Mouse (Mus musculus) heart, embryonic 16.5 days (tissue): Measurements from ENCODE around the gene Car3. TPM values are rescaled to one million over a fixed set of nuclear protein-coding genes. Genes with fewer than 3 reads are reported as not detected.

Source experiments
- ATAC-seq: fragments of 200-750 bp; cut with Nextera tagmentation; replicated peaks from 2 replicates; pipeline ENCODE4 v1.8.0; 2017; ENCODE audit warnings: moderate number of reproducible peaks; ENCODE audit not compliant: insufficient read depth, low FRiP score; ENCODE audit errors: extremely low read depth
- H3K27ac ChIP-seq: fragments of 300-500 bp; sonication (generic); 2 replicates; pipeline ENCODE4 v1.5.1; 2014; ENCODE audit warnings: mild to moderate bottlenecking, low read length, control low read depth, moderate library complexity
- H3K27me3 ChIP-seq: fragments of 300-500 bp; sonication (generic); 2 replicates; pipeline ENCODE4 v1.6.1; 2014; ENCODE audit warnings: low read length, mixed read lengths; ENCODE audit not compliant: control insufficient read depth, insufficient read depth
- H3K36me3 ChIP-seq: fragments of 300-500 bp; sonication (generic); 2 replicates; pipeline ENCODE4 v1.6.1; 2014; ENCODE audit not compliant: control insufficient read depth, insufficient read depth
- H3K4me1 ChIP-seq: fragments of 300-500 bp; sonication (generic); 2 replicates; pipeline ENCODE4 v1.6.1; 2014; ENCODE audit warnings: low read length, mixed read lengths; ENCODE audit not compliant: control insufficient read depth, insufficient read depth
- H3K4me2 ChIP-seq: fragments of 300-500 bp; sonication (generic); 2 replicates; pipeline ENCODE4 v1.6.1; 2014; ENCODE audit warnings: low read depth, mild to moderate bottlenecking, control low read depth, low read length
- H3K4me3 ChIP-seq: fragments of 300-500 bp; sonication (generic); 2 replicates; pipeline ENCODE4 v1.5.1; 2014; ENCODE audit warnings: mild to moderate bottlenecking, control low read depth, low read length
- H3K9ac ChIP-seq: fragments of 300-500 bp; sonication (generic); 2 replicates; pipeline ENCODE4 v1.6.1; 2014; ENCODE audit warnings: low read length, control low read depth
- H3K9me3 ChIP-seq: fragments of 300-500 bp; sonication (generic); replicated peaks from 2 replicates; pipeline ENCODE4 v1.6.1; 2016; ENCODE audit warnings: low read length; ENCODE audit not compliant: control insufficient read depth
- WGBS: fragments of 180-500 bp; shearing (Covaris S2); extraction: QIAGEN DNeasy Blood & Tissue Kit; methylation state at CpG from one replicate; pipeline ENCODE4 v1.1.7; 2014; 5-methylcytosine and 5-hydroxymethylcytosine counted together
- polyA plus RNA-seq: library from polyadenylated mRNA; unstranded; fragments of >200 nt; fragmentation: Nextera tagmentation; extraction: Ambion mirVana; gene quantifications from 2 replicates; pipeline ENCODE4 v1.2.1, GENCODE M21; 2015

Gene Car3
- polyA plus RNA-seq, 1 experiment from 2014 or later, result 9.1 TPM

GRCm38 (mm10) chr3:14913774-14914173 is 50.5 kb downstream of the Car3 start:
- Histone ChIP-seq H3K27ac (no peak overlapping the region), H3K27me3 (no peaks in the 10 kb centered on the region), H3K36me3 (no peaks in the 10 kb centered on the region), H3K4me3 (no peak overlapping the region), H3K4me1 (no peaks in the 10 kb centered on the region), H3K9me3 (no peaks in the 10 kb centered on the region), H3K9ac (no peak overlapping the region), H3K4me2 (no peak overlapping the region)
- WGBS, result 74% methylated on average over 4 of the region's 4 CpGs
- no peak for ATAC-seq

DNA sequence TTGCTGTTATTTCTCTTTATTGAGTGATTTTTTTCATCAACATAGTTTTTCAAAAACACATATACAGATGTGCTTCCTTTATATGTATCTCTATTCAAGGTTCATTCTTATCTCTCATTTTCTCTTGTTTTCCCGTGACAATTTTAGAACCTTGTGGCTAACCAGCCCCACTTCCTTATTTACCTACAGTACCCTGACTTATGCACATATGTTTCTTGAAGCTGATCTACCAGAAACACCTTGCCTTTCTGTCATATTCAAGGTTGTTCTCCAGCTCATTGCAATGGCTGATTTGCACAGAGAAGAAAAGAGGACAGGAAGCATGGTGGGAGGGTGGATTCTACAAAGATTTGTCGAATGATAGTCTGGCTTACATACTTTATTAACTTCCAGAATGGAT is 52.0 kb downstream of the Car3 start:
- H3K9me3 ChIP-seq, result no peaks in the 10 kb centered on the region
- ATAC-seq, result no peak
- no peaks in the 10 kb centered on the region for H3K4me1 ChIP-seq
- no peak overlapping the region for H3K27ac ChIP-seq
- H3K36me3 ChIP-seq, result no peaks in the 10 kb centered on the region
- H3K4me3 ChIP-seq, result no peak overlapping the region
- H3K27me3 ChIP-seq, result no peaks in the 10 kb centered on the region
- no peak overlapping the region for H3K4me2 ChIP-seq
- H3K9ac ChIP-seq, result no peak overlapping the region
- WGBS, result 64% methylated on average over 2 of the region's 2 CpGs

- no peak overlapping the region for H3K4me3 ChIP-seq
- no peak overlapping the region for H3K27ac ChIP-seq
- H3K4me1 ChIP-seq, result no peaks in the 10 kb centered on the region
- H3K9me3 ChIP-seq, result no peaks in the 10 kb centered on the region
- WGBS, result 65% methylated on average over 2 of the region's 2 CpGs
- H3K9ac ChIP-seq, result no peak overlapping the region
- H3K4me2 ChIP-seq, result no peak overlapping the region
- no peaks in the 10 kb centered on the region for H3K36me3 ChIP-seq
- H3K27me3 ChIP-seq, result no peaks in the 10 kb centered on the region
- ATAC-seq, result no peak
Measured at GRCm38 (mm10) chr3:14917261-14917660, 53.9 kb downstream of the Car3 start.

Other genes with a start within 250 kb of the Car3 start
- gene Car13, start 221.8 kb upstream of the Car3 start, polyA plus RNA-seq, result 2.2 TPM in 2 replicates
- 0.12 TPM in 1 of 2 replicates, not detected in the other for gene Car1, start 55.1 kb upstream of the Car3 start, polyA plus RNA-seq
- 39.5 and 59.6 TPM in 2 replicates for gene Car2, start 22.8 kb downstream of the Car3 start, polyA plus RNA-seq